Mouse (Mus musculus) macrophage (primary cell): ENCODE data around the gene Slco2a1. TPM values are rescaled to one million over a fixed set of nuclear protein-coding genes. Genes with fewer than 3 reads are reported as not detected.

Experiments used
- H3K27ac ChIP-seq: fragments of 350-480 bp; formaldehyde crosslinking; 2 replicates; pipeline ENCODE4 v1.9.0; 2021
- H3K36me3 ChIP-seq: fragments of 350-480 bp; formaldehyde crosslinking; 2 replicates; pipeline ENCODE4 v1.9.0; 2021; ENCODE audit errors: inconsistent target
- H3K4me3 ChIP-seq: fragments of 350-480 bp; formaldehyde crosslinking; 2 replicates; pipeline ENCODE4 v1.9.0; 2021; ENCODE audit errors: inconsistent target
- H3K79me2 ChIP-seq: fragments of 350-480 bp; formaldehyde crosslinking; 2 replicates; pipeline ENCODE4 v1.9.0; 2021; ENCODE audit errors: inconsistent target
- WGBS: methylation state at CpG from one replicate; pipeline ENCODE4 v1.1.7; 2026; ENCODE audit warnings: inconsistent platforms; ENCODE audit not compliant: missing documents; 5-methylcytosine and 5-hydroxymethylcytosine counted together
- polyA plus RNA-seq: library from polyadenylated mRNA; stranded (reverse); fragments of 250-400 nt; gene quantifications from 3 replicates; pipeline ENCODE4 v1.2.4, GENCODE M21; 2018; ENCODE audit warnings: inconsistent platforms

Gene Slco2a1
- polyA plus RNA-seq, 1 experiment from 2014 or later: not detected

GRCm38 (mm10) chr9:102977090-102977489 lies 11.4 kb upstream of the Slco2a1 start:
- Histone ChIP-seq H3K27ac (no peak overlapping the region), H3K4me3 (no peak overlapping the region), H3K36me3 (no peaks in the 10 kb centered on the region), H3K79me2 (no peaks in the 10 kb centered on the region)
- WGBS: 71% methylated on average over 1 of the region's 1 CpGs

GRCm38 (mm10) chr9:102977791-102978492 lies 10.6 kb upstream of the Slco2a1 start:
- no peaks in the 10 kb centered on the region for H3K36me3 ChIP-seq
- H3K79me2 ChIP-seq: no peaks in the 10 kb centered on the region
- WGBS: 97% methylated on average over 9 of the region's 9 CpGs
- no peak overlapping the region for H3K27ac ChIP-seq
- H3K4me3 ChIP-seq: no peak overlapping the region

GRCm38 (mm10) chr9:102979011-102979700 lies 9.4 kb upstream of the Slco2a1 start:
- whole genome bisulfite sequencing: 85% methylated on average over 3 of the region's 3 CpGs
- H3K27ac ChIP-seq: no peak overlapping the region
- no peaks in the 10 kb centered on the region for H3K36me3 ChIP-seq
- no peaks in the 10 kb centered on the region for H3K79me2 ChIP-seq
- no peak overlapping the region for H3K4me3 ChIP-seq

- Histone ChIP-seq H3K79me2 (no peaks in the 10 kb centered on the region), H3K27ac (no peak overlapping the region), H3K4me3 (no peak overlapping the region), H3K36me3 (no peaks in the 10 kb centered on the region)
- 91% methylated on average over 10 of the region's 10 CpGs for WGBS
Observed at GRCm38 (mm10) chr9:102979956-102980355, 8.6 kb upstream of the Slco2a1 start.

DNA sequence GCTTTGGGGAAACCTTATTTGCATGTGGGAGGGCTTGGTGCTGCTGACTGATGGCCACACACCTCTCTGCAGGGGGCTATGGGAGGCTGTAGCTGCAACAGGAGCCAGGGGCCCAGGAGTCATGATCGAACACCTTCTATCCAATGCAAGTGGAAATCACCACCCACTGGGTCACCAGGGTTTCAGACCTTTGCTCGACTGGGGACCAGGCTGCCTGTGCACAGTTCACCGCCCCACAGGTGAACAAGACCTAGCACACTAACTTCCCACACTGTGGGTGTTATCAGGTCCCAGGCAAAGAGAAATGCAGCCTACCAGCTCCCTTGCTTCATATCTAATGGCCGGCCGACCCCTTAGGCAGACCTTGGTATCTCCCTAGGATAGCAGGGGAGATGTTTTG lies 8.1 kb upstream of the Slco2a1 start:
- Histone ChIP-seq H3K36me3 (no peaks in the 10 kb centered on the region), H3K27ac (no peak overlapping the region), H3K79me2 (no peaks in the 10 kb centered on the region), H3K4me3 (no peak overlapping the region)
- WGBS: 98% methylated on average over 5 of the region's 5 CpGs

- no peak overlapping the region for H3K4me3 ChIP-seq
- H3K79me2 ChIP-seq: no peaks in the 10 kb centered on the region
- WGBS: 94% methylated on average over 2 of the region's 2 CpGs
- no peaks in the 10 kb centered on the region for H3K36me3 ChIP-seq
- no peak overlapping the region for H3K27ac ChIP-seq
Observed at GRCm38 (mm10) chr9:102981791-102982190, 6.7 kb upstream of the Slco2a1 start.

DNA sequence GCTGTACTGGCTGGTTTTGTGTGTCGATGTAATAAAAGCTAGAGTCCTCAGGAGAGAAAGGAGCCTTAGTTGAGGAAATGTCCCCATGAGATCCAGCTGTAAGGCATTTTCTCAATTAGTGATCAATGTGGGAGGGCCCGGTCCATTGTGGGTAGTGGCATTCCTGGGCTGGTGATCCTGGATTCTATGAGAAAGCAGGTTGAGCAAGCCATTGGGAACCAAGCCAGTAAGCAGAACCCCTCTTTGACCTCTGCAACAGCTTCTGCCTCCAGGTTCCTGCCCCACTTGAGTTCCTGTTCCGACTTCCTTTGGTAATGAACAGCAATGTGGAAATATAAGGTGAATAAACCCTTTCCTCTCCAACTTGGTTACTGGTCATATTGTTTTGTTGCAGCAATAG lies 6.1 kb upstream of the Slco2a1 start:
- WGBS: 77% methylated on average over 3 of the region's 3 CpGs
- Histone ChIP-seq H3K36me3 (no peaks in the 10 kb centered on the region), H3K27ac (no peak overlapping the region), H3K79me2 (no peaks in the 10 kb centered on the region), H3K4me3 (no peak overlapping the region)

- 86% methylated on average over 1 of the region's 1 CpGs for WGBS
- Histone ChIP-seq H3K79me2 (no peaks in the 10 kb centered on the region), H3K36me3 (no peaks in the 10 kb centered on the region), H3K4me3 (no peak overlapping the region), H3K27ac (no peak overlapping the region)
Observed at GRCm38 (mm10) chr9:102985111-102985510, 3.4 kb upstream of the Slco2a1 start.

- H3K27ac ChIP-seq: no peak overlapping the region
- H3K79me2 ChIP-seq: no peaks in the 10 kb centered on the region
- no peaks in the 10 kb centered on the region for H3K36me3 ChIP-seq
- WGBS: 86% methylated on average over 4 of the region's 4 CpGs
- no peak overlapping the region for H3K4me3 ChIP-seq
Observed at GRCm38 (mm10) chr9:102985939-102986338, 2.6 kb upstream of the Slco2a1 start.

DNA sequence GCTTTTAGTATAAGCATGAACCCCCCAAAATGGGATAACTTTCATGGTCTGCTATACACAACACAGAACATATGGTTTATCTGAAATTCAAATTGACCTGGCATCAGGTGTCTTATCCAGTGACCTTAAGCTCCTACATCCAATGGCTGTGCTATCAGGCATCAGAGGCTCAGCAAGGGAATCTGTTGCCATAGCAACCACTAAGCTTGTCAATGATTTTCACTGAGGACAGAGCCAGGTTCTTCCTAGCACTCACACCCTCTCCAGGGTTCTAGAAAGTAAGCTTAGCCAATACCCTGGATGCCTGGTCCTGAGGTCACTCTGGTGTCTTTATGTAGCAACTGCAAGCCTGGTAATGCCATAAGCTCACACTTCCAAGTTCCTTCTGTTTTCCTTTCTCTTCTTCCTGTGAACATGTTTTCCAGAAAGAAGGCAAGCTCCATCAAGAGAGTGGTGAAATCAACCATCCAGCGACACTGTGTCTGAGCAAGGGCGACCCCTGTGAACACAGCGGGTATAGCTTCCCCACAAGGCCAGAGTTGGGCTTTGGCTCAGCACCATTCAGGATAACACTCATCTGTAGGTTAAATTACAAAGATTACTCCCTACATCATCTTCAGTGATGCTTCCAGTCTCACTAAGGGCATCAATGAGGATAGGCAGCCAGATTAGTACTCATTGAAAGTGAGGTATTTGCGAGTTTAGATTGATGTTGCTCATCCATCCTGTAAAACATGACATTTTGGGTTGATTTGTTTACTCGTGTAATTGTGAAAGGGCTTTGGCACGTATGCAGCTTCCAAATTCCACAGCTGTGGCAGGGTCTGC lies 2.0 kb downstream of the Slco2a1 start:
- Histone ChIP-seq H3K36me3 (no peaks in the 10 kb centered on the region), H3K79me2 (no peaks in the 10 kb centered on the region), H3K27ac (no peak overlapping the region), H3K4me3 (no peak overlapping the region)
- 84% methylated on average over 6 of the region's 6 CpGs for WGBS

GRCm38 (mm10) chr9:102991134-102991406 lies 2.6 kb downstream of the Slco2a1 start:
- Histone ChIP-seq H3K79me2 (no peaks in the 10 kb centered on the region), H3K27ac (no peak overlapping the region), H3K4me3 (no peak overlapping the region), H3K36me3 (no peaks in the 10 kb centered on the region)
- 85% methylated on average over 4 of the region's 4 CpGs for WGBS

- no peak overlapping the region for H3K4me3 ChIP-seq
- no peaks in the 10 kb centered on the region for H3K36me3 ChIP-seq
- no peak overlapping the region for H3K27ac ChIP-seq
- no peaks in the 10 kb centered on the region for H3K79me2 ChIP-seq
- 78% methylated on average over 6 of the region's 6 CpGs for WGBS
Observed at GRCm38 (mm10) chr9:102992877-102993276, 4.4 kb downstream of the Slco2a1 start.

DNA sequence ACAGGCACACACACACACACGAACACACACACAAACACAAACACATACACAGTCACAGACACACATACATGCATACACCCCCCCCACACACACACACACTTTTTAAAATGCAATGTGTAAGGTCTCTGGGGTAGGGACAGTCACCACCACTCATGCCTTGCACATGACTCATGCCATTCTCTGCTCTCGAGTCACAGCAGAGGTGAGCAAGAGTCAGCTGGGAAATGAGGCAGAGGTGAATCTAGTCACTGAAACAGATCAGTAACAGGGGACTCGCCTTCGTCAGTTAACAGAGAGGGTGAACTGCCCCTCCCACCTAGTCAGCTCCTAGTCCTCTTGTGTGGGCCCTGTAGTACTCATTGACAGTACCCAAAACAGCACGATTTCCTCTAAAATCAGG lies 5.3 kb downstream of the Slco2a1 start:
- WGBS: 87% methylated on average over 5 of the region's 5 CpGs
- Histone ChIP-seq H3K79me2 (no peaks in the 10 kb centered on the region), H3K4me3 (no peak overlapping the region), H3K36me3 (no peaks in the 10 kb centered on the region), H3K27ac (no peak overlapping the region)

GRCm38 (mm10) chr9:102995800-102996635 lies 7.5 kb downstream of the Slco2a1 start:
- Histone ChIP-seq H3K79me2 (no peaks in the 10 kb centered on the region), H3K4me3 (no peak overlapping the region), H3K36me3 (no peaks in the 10 kb centered on the region), H3K27ac (no peak overlapping the region)
- WGBS: 89% methylated on average over 12 of the region's 12 CpGs
